Mouse (Mus musculus) left cerebral cortex, adult 9 months (tissue): ENCODE data around the gene Wdfy3.
"Not testable (repeated sequence)": the region's sequence is repeated elsewhere in the genome, so short reads cannot be mapped to it uniquely, and the experiment has no call there.

Experiments used
- DNase-seq, 2 experiments: peaks; one replicate each; pipeline ENCODE4 v3.0.0; 2022; ENCODE audit warnings: low spot score in 2 of 2

The Wdfy3 gene

GRCm38 (mm10) chr5:102001026-102001425, 68.7 kb downstream of the Wdfy3 start:
- DNase-seq = no peak

GRCm38 (mm10) chr5:101998971-101999370, 70.8 kb downstream of the Wdfy3 start:
- DNase-seq = no peak

- no peak for DNase-seq
Measured at GRCm38 (mm10) chr5:101996036-101996735, 73.5 kb downstream of the Wdfy3 start.

GRCm38 (mm10) chr5:101995451-101995995, 74.2 kb downstream of the Wdfy3 start:
- DNase-seq = no peak

- no peak for DNase-seq
Measured at GRCm38 (mm10) chr5:101993996-101994395, 75.7 kb downstream of the Wdfy3 start.

GRCm38 (mm10) chr5:101992969-101993670, 76.6 kb downstream of the Wdfy3 start:
- no peak for DNase-seq

GRCm38 (mm10) chr5:101990298-101990845, 79.3 kb downstream of the Wdfy3 start:
- DNase-seq = no peak

- DNase-seq = no peak
Measured at GRCm38 (mm10) chr5:101988476-101988875, 81.2 kb downstream of the Wdfy3 start.

- DNase-seq = no peak
Measured at GRCm38 (mm10) chr5:101986694-101987093, 83.0 kb downstream of the Wdfy3 start.

- DNase-seq = no peak
Measured at GRCm38 (mm10) chr5:101982239-101982638, 87.5 kb downstream of the Wdfy3 start.

- DNase-seq = no peak
Measured at GRCm38 (mm10) chr5:101979594-101979993, 90.1 kb downstream of the Wdfy3 start.

GRCm38 (mm10) chr5:101972594-101972993, 97.1 kb downstream of the Wdfy3 start:
- DNase-seq = not testable (repeated sequence)

GRCm38 (mm10) chr5:101968153-101968851, 101.4 kb downstream of the Wdfy3 start:
- no peak for DNase-seq

GRCm38 (mm10) chr5:101967832-101968152, 101.9 kb downstream of the Wdfy3 start:
- DNase-seq = no peak

- DNase-seq = no peak
Measured at GRCm38 (mm10) chr5:101962824-101963223, 106.9 kb downstream of the Wdfy3 start.

GRCm38 (mm10) chr5:101959369-101959768, 110.4 kb downstream of the Wdfy3 start:
- no peak for DNase-seq

GRCm38 (mm10) chr5:101958941-101959340, 110.8 kb downstream of the Wdfy3 start:
- no peak for DNase-seq

GRCm38 (mm10) chr5:101957419-101957818, 112.3 kb downstream of the Wdfy3 start:
- DNase-seq = no peak

GRCm38 (mm10) chr5:101954393-101955340, 115.1 kb downstream of the Wdfy3 start:
- DNase-seq = no peak

- DNase-seq = no peak
Measured at GRCm38 (mm10) chr5:101951918-101952317, 117.8 kb downstream of the Wdfy3 start.

GRCm38 (mm10) chr5:101949323-101949722, 120.4 kb downstream of the Wdfy3 start:
- DNase-seq = no peak
